Mouse (Mus musculus) testis, adult 2 months (tissue): ENCODE data around the gene C1qtnf3. TPM values are rescaled to one million over a fixed set of nuclear protein-coding genes. Genes with fewer than 3 reads are reported as not detected.
"Not testable (repeated sequence)": the region's sequence is repeated elsewhere in the genome, so short reads cannot be mapped to it uniquely, and the experiment has no call there.

Experiments
- H3K27ac ChIP-seq: fragments of 200-500 bp; 2 replicates; pipeline ENCODE4 v1.5.1; 2012; ENCODE audit warnings: low read depth, low read length; ENCODE audit not compliant: control insufficient read depth, insufficient read depth
- H3K27me3 ChIP-seq: fragments of 200-500 bp; 2 replicates; pipeline ENCODE4 v1.6.1; 2012; ENCODE audit warnings: mild to moderate bottlenecking, low read length, moderate library complexity; ENCODE audit not compliant: control insufficient read depth, insufficient read depth
- H3K36me3 ChIP-seq: fragments of 200-500 bp; 2 replicates; pipeline ENCODE4 v1.6.1; 2012; ENCODE audit warnings: mild to moderate bottlenecking, low read length; ENCODE audit not compliant: control insufficient read depth, insufficient read depth
- H3K4me1 ChIP-seq: fragments of 200-500 bp; 2 replicates; pipeline ENCODE4 v1.6.1; 2012; ENCODE audit warnings: low read length; ENCODE audit not compliant: control insufficient read depth, insufficient read depth
- H3K4me3 ChIP-seq: fragments of 200-500 bp; 2 replicates; pipeline ENCODE4 v1.5.1; 2012; ENCODE audit warnings: low read depth, mild to moderate bottlenecking, low read length, moderate library complexity, mixed read lengths; ENCODE audit not compliant: control insufficient read depth
- CTCF ChIP-seq: fragments of 200-500 bp; IDR thresholded peaks from 2 replicates; pipeline ENCODE4 v1.5.1; 2012; ENCODE audit warnings: low read depth, mild to moderate bottlenecking, inconsistent platforms, low read length, moderate library complexity; ENCODE audit not compliant: control insufficient read depth, insufficient read depth, insufficient replicate concordance
- POLR2A ChIP-seq: fragments of 200-500 bp; IDR thresholded peaks from 2 replicates; pipeline ENCODE4 v1.6.1; 2012; ENCODE audit warnings: low read depth, mild to moderate bottlenecking, inconsistent platforms, low read length, moderate library complexity; ENCODE audit not compliant: control insufficient read depth
- polyA plus RNA-seq: library from polyadenylated mRNA; depleted of rRNA; stranded (reverse); fragments of >200 nt; gene quantifications from 2 replicates; pipeline ENCODE4 v1.2.3, GENCODE M21; 2012

The C1qtnf3 gene
- polyA plus RNA-seq, 1 experiment, result 3.1 TPM

- Histone ChIP-seq H3K27me3 (no peaks in the 10 kb centered on the region), H3K36me3 (no peaks in the 10 kb centered on the region), H3K4me1 (peaks cover 4% of the 10 kb centered on the region; the same call in 1 of the 2 replicates), H3K4me3 (no peak overlapping the region), H3K27ac (no peak overlapping the region)
- no peak for TF ChIP-seq CTCF
- no peak for TF ChIP-seq POLR2A
Measured at GRCm38 (mm10) chr15:10985756-10986155, 33.6 kb downstream of the C1qtnf3 start.

- H3K27me3 ChIP-seq, H3K36me3 ChIP-seq, H3K4me1 ChIP-seq, H3K27ac ChIP-seq, H3K4me3 ChIP-seq: not testable (repeated sequence)
Measured at GRCm38 (mm10) chr15:10986477-10986876, 34.3 kb downstream of the C1qtnf3 start.

GRCm38 (mm10) chr15:10990411-10990810 lies 38.3 kb downstream of the C1qtnf3 start:
- H3K27ac ChIP-seq, result no peak overlapping the region
- H3K36me3 ChIP-seq, result no peaks in the 10 kb centered on the region
- no peaks in the 10 kb centered on the region for H3K4me1 ChIP-seq
- TF ChIP-seq POLR2A, result no peak
- TF ChIP-seq CTCF, result no peak
- no peak overlapping the region for H3K4me3 ChIP-seq
- H3K27me3 ChIP-seq, result no peaks in the 10 kb centered on the region

- Histone ChIP-seq H3K4me1 (no peaks in the 10 kb centered on the region), H3K4me3 (no peak overlapping the region), H3K27ac (no peak overlapping the region), H3K36me3 (no peaks in the 10 kb centered on the region), H3K27me3 (no peaks in the 10 kb centered on the region)
- TF ChIP-seq POLR2A, result no peak
- TF ChIP-seq CTCF, result no peak
Measured at GRCm38 (mm10) chr15:10991566-10991965, 39.4 kb downstream of the C1qtnf3 start.

GRCm38 (mm10) chr15:10999832-11000231 lies 47.7 kb downstream of the C1qtnf3 start:
- Histone ChIP-seq H3K27ac (no peak overlapping the region), H3K4me1 (peaks cover 5% of the 10 kb centered on the region), H3K36me3 (no peaks in the 10 kb centered on the region), H3K27me3 (no peaks in the 10 kb centered on the region), H3K4me3 (no peak overlapping the region)
- TF ChIP-seq POLR2A (no peak), CTCF (no peak)

- Histone ChIP-seq H3K27me3 (no peaks in the 10 kb centered on the region), H3K36me3 (no peaks in the 10 kb centered on the region), H3K4me3 (peak within 1 kb of the TSS; percentile 1), H3K27ac (no peak within 1 kb of the TSS), H3K4me1 (peaks cover 5% of the 10 kb centered on the region)
- TF ChIP-seq CTCF (no peak), POLR2A (no peak)
Measured at GRCm38 (mm10) chr15:11000421-11000820, 48.3 kb downstream of the C1qtnf3 start, which contains the start of gene Slc45a2. Gene Slc45a2 (plus strand): TSS chr15:11000721.

- Histone ChIP-seq H3K27ac (no peak overlapping the region), H3K27me3 (no peaks in the 10 kb centered on the region), H3K36me3 (no peaks in the 10 kb centered on the region), H3K4me1 (peaks cover 5% of the 10 kb centered on the region), H3K4me3 (no peak overlapping the region)
- TF ChIP-seq POLR2A, result no peak
- TF ChIP-seq CTCF, result no peak
Measured at GRCm38 (mm10) chr15:11003791-11004190, 51.7 kb downstream of the C1qtnf3 start.

GRCm38 (mm10) chr15:11004646-11005045 lies 52.5 kb downstream of the C1qtnf3 start:
- Histone ChIP-seq H3K36me3 (no peaks in the 10 kb centered on the region), H3K4me1 (peaks cover 5% of the 10 kb centered on the region), H3K4me3 (no peak overlapping the region), H3K27ac (no peak overlapping the region), H3K27me3 (no peaks in the 10 kb centered on the region)
- TF ChIP-seq POLR2A, result no peak
- TF ChIP-seq CTCF, result no peak

GRCm38 (mm10) chr15:11008756-11009155 lies 56.6 kb downstream of the C1qtnf3 start:
- Histone ChIP-seq H3K4me3 (no peak overlapping the region), H3K36me3 (no peaks in the 10 kb centered on the region), H3K27ac (no peak overlapping the region), H3K4me1 (no peaks in the 10 kb centered on the region), H3K27me3 (no peaks in the 10 kb centered on the region)
- TF ChIP-seq CTCF, result no peak
- no peak for TF ChIP-seq POLR2A
